Mouse (Mus musculus) lung, postnatal 0 days (tissue): ENCODE measurements around the gene 9930111J21Rik2.
"Not testable (repeated sequence)": the region's sequence is repeated elsewhere in the genome, so short reads cannot be mapped to it uniquely, and the experiment has no call there.

Experiments
- CTCF ChIP-seq: IDR thresholded peaks from 2 replicates; pipeline ENCODE4 v1.5.1; 2016; ENCODE audit warnings: antibody characterized with exemption, mild to moderate bottlenecking
- EP300 ChIP-seq: IDR thresholded peaks from 2 replicates; pipeline ENCODE4 v1.6.1; 2016; ENCODE audit warnings: antibody characterized with exemption, mild to moderate bottlenecking, control low read depth

DNA sequence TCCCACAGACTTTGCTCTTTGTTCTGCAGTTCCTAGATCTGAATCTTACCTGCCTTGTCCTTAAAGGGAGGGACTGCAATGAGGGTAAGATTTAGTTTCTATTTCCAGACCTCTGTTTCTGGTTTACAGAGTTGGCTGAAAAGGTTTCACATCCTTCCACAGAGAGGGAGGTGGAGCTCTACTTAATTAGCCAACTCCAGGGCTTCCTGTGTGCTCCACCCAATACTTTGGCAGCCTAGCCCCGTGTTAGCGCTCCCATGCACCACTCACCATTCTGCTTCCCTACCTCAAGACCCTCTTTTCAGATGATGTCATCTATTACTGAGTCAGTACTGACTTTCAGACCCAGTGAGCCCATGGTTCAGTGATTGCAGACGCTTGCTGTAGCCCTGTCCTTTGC lies 71.8 kb downstream of the 9930111J21Rik2 start, which contains the start of gene 9930111J21Rik1:
- TF ChIP-seq CTCF, EP300: not testable (repeated sequence)
